Mouse (Mus musculus) gonadal fat pad, adult 2 months (tissue): ENCODE data around the gene Ntn4. TPM values are rescaled to one million over a fixed set of nuclear protein-coding genes. Genes with fewer than 3 reads are reported as not detected.

Experiments
- DNase-seq: peaks from one replicate; pipeline ENCODE4 v3.0.0-alpha.2; 2012; ENCODE audit warnings: low read depth
- polyA plus RNA-seq: library from polyadenylated mRNA; depleted of rRNA; stranded (reverse); fragments of >200 nt; gene quantifications from 2 replicates; pipeline ENCODE4 v1.2.3, GENCODE M21; 2012

Gene Ntn4
- polyA plus RNA-seq, 1 experiment, result 6.7 TPM

DNA sequence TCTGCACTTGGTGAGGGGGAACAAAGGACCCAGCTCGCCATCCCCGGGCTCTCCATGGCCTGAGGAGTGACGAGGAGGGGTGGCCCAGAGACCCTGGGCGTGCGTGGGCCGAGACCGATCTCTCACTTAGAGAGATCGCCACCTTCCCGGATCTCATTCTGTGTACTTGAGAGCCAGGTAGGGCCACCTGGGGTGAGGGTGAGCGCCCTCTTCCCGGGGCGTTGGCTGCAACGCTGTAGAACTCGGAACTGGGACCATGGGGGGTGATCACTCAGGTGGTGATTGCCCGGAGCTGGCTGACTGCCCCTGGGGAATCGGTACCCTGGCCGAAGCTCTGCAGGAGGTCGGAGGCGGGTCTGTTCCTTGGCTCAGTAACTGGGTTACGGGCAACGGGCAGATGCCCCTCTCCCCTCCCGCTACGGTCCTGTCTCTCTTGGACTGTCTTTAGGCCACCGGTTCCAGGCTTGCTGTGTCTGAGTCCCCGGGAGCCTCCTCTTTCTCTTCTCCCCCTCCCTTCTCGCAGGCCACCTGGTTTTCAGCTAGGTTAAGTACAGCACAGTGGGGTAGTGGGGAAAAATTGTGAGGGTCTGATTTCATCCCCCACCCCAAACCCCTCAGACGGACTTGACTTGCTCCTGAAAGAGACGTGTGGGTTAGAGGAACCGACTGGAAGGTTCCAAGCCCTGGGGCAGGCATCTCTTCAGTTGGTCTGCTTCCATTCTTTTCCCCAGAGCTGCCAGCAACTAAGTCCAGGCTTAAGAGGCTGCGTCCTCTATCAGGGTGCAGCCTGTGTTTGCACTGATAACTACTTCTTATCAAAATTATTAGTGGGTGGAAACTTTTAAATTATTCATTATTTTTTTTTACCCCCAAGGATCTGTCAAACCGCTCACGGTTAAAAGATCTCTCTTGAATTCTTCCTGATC, 1.6 kb downstream of the Ntn4 start:
- DNase-seq, result no peak

DNA sequence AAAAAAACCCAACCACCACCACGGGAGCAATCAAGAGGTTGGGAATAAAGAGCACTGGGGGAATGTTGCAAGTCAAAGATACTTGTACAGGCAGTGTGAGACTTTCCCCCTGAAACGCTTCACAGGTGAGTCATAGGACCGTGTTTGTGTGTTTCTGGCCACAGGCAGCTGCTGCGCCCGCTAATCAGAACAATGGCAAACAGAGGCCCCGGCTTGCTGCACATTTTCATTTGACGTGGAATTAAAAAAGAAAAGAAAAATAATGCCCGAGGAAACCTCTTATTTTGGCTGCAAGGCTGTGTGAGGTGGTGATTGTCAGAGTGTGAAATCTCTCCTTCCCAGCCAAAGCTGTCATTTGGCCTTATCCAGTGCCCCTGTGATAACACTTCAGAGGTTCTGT, 2.4 kb downstream of the Ntn4 start:
- DNase-seq, result no peak

DNA sequence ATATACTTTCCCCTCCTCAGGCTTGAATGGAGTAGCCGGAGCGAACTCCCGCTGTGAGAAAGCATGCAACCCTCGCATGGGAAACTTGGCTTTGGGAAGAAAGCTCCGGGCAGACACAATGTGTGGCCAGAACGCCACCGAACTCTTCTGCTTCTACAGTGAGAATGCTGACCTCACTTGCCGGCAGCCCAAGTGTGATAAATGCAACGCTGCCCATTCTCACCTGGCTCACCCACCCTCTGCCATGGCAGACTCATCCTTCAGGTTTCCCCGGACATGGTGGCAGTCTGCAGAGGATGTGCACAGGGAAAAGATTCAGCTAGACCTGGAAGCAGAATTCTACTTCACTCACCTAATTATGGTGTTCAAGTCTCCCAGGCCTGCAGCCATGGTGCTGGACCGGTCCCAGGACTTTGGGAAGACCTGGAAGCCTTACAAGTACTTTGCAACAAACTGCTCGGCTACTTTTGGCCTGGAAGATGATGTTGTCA, 4.0 kb downstream of the Ntn4 start:
- no peak for DNase-seq

DNA sequence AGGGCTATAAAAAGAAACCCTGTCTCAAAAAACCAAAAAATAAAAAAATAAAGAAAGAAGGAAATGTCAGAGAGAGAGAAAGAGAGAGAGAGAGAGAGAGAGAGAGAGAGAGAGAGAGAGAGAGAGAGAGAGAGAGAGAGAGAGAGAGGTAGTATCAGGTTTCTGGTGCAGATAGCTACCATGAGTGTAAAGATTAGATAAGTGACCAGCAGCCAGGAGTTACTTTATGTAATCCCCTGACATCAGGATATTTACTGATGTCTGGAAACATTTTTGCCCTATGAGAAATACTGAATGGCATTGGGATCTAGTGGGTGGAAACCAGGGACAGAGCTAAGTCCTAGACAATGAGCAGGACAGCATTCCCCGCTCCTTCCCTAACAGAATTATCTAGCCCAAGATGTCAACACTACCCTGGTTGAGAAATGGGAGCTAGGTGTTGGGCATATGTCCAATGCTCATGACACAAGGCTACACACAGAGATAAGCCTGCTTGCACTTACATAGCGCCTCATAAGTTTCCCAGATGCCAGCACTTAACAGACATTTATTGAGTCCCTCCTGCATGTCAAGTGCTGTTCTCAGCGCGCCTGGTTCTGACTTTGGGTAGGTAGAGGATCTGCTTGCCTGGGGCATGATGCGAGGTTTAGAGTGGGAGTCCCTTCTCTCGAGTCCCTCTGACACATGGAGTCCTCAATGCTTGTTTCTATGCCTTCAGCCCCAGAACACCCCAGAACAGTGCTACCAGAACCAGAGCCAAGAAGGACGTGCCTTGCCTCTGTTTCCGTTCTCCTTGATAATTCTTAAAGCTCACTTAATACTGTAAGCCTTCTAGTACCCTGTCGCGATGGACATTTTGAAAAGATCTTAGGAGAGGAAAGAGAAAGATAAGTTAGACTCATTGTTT, 7.4 kb downstream of the Ntn4 start:
- DNase-seq, result no peak

GRCm38 (mm10) chr10:93648598-93649102, 8.2 kb downstream of the Ntn4 start:
- DNase-seq, result no peak

DNA sequence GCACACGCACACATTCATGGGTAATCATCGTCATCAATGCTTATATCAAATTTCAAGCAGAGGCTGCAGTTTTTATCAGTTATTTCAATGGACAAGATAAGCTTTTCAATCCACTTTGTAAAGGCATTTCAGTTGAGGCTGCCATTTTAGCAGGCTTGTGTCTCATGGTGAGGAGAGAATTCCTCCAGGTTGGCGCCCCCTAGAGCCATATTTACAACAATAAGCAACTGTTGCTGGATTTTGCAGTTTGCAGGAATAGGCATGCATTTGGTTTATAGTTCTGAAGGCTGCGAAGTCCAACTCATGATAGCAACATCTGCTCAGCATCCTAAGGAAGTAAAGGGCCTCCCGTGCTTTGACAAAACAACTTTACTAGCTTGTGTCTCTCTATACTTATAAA, 8.6 kb downstream of the Ntn4 start:
- no peak for DNase-seq

GRCm38 (mm10) chr10:93649600-93649999, 9.1 kb downstream of the Ntn4 start:
- no peak for DNase-seq

- DNase-seq, result no peak
Observed at GRCm38 (mm10) chr10:93653322-93653721, 12.8 kb downstream of the Ntn4 start.

GRCm38 (mm10) chr10:93655428-93655827, 14.9 kb downstream of the Ntn4 start:
- DNase-seq, result no peak

DNA sequence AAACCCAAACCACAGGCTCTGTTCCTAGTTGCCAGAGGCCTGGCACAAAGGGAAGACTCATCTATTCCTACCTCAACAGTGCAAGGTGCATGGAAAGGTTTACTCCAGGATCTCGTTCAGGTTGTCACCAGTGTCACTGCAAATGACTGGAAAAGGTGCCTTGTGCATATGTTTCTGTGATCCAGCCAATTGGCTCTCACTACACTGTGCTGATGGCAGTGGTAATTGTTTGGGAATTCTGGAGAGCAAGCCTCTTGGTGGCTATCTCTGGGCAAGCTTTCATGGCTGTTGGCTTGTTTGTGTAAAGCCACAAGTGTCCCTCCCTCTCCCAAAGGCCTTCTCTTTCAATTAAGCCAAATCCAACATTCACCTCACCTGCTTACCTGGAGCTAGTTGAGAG, 19.3 kb downstream of the Ntn4 start:
- DNase-seq, result no peak

DNA sequence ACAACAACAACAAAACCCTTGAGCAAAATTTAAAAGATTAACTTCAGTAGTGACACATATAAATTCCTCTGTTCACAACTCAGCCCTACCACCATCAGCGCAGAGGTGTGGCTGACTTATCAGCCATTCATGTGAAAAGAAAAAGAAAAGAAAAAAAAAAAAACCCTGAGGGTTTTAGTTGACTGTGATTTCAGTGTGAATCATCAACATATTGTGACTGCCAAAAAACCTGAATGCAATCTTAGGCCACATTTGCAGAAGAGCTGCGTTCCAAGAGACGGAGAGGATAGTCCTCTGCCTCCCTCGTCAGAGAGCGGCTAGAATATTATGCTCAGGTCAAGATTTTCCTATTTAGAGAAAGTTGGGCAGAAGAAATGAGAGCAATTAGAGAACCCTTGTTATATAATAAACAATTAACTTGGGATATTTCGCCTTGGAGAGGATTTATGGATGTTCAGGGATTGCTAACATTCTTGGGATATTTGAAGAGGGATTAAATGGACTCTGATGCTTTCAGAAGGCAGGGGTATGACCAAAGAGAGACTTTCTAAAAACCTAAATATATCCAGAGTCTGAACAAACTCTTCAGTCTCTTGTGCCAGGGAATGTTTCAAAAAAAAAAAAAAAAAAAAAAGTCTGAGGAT, 21.0 kb downstream of the Ntn4 start:
- DNase-seq, result no peak

DNA sequence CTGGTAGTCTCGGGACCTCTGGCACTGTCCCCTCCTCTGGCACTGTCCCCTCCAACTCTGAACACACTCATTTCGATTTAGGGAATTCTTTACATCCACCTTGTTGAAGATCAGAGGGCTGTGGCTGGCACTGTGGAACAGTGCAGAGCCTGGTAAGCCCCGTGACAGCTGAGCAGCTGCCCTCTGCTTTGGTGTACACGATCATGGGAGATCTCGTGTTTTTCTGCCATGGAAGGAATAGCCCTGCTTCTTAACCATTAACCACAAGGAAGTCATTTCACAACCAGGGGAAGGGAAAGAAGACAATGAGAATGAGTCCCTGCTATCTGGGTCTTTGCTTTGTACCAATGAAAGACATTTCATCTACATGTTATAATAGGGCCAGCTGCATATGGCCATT, 21.5 kb downstream of the Ntn4 start:
- DNase-seq, result no peak

GRCm38 (mm10) chr10:93666222-93666621, 25.7 kb downstream of the Ntn4 start:
- DNase-seq, result no peak

- DNase-seq, result no peak
Observed at GRCm38 (mm10) chr10:93666996-93667395, 26.5 kb downstream of the Ntn4 start.

GRCm38 (mm10) chr10:93672646-93673479, 32.4 kb downstream of the Ntn4 start:
- DNase-seq, result no peak

GRCm38 (mm10) chr10:93679191-93680007, 38.9 kb downstream of the Ntn4 start:
- DNase-seq, result no peak

DNA sequence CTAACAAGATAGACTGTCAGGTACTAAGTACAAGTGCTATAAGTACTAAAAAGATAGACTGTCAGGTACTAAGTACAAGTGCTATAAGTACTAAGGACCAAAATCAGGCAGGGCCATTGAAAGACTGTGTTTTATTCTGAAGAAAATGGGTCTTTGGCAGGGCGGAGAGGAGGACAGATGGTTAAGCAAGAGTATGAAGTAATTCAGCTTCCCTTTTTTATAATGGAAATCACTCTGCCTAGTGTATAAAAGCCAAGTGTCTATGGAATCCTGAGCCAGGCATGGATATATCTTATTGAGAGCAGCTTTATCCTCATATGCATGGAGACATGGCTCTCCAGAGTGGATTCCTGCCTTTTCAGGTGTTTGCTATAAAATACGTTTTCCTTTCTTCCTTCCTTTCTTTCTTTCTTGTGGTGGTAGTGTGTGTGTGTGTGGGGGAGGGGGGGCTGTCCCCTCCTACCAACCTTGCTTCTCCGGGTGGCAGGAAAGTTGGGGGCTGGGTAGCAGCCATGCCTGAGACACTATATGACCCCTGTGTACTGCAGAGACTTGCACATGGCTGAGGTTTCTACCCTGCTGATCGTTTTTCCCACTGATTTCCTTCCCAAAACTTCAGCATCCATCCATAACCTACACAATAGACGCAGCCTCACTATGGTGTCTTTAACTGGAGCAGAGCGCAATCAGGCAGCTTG, 40.3 kb downstream of the Ntn4 start:
- no peak for DNase-seq

GRCm38 (mm10) chr10:93682185-93682747, 41.8 kb downstream of the Ntn4 start:
- DNase-seq, result no peak

GRCm38 (mm10) chr10:93683185-93683584, 42.7 kb downstream of the Ntn4 start:
- no peak for DNase-seq
